Mouse (Mus musculus): Measurements from ENCODE around the gene Ggta1.

- no peak for TF ChIP-seq CTCF (IDR thresholded peaks at IDR 0.05; ENCODE audit: low read depth)
- no peak for TF ChIP-seq EP300 (IDR thresholded peaks at IDR 0.05; ENCODE audit: low read depth)
Observed at GRCm38 (mm10) chr2:35367629-35368028, 95.4 kb downstream of the Ggta1 start, which contains the start of gene 4930568D16Rik.

Measured in liver, postnatal 0 days (tissue).